Mouse (Mus musculus) ES-Bruce4 (cell line): ENCODE results near the gene Nt5c1a.

Source experiments
- CTCF ChIP-seq: IDR thresholded peaks from one replicate; pipeline ENCODE4 v1.8.1; 2011; ENCODE audit warnings: low read depth, low read length
- POLR2A ChIP-seq: IDR thresholded peaks from one replicate; pipeline ENCODE4 v1.8.1; 2011; ENCODE audit warnings: low read length; ENCODE audit not compliant: insufficient read depth

DNA sequence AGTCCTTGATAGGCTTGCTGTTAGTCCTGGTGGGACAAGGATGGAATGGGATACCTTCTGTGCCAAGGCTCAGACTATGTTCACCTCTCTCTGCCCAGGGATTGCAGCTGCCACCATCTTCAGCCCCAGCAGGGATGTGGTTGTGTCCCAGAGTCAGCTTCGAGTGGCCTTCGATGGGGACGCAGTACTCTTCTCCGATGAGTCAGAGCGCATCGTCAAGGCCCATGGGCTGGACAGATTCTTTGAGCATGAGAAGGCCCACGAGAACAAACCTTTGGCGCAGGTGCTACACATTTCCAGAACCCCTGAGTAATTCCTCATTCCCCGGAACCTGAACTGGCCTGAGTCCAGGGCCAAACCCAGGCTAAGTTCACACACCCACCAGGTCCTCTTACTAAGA, 12.7 kb downstream of the Nt5c1a start:
- no peak for TF ChIP-seq CTCF
- TF ChIP-seq POLR2A, result no peak
